Mouse (Mus musculus): ENCODE results near the gene Umad1. TPM values are rescaled to one million over a fixed set of nuclear protein-coding genes. Genes with fewer than 3 reads are reported as not detected.

Gene Umad1
- polyA plus RNA-seq, 1 experiment, result 8.3 TPM

DNA sequence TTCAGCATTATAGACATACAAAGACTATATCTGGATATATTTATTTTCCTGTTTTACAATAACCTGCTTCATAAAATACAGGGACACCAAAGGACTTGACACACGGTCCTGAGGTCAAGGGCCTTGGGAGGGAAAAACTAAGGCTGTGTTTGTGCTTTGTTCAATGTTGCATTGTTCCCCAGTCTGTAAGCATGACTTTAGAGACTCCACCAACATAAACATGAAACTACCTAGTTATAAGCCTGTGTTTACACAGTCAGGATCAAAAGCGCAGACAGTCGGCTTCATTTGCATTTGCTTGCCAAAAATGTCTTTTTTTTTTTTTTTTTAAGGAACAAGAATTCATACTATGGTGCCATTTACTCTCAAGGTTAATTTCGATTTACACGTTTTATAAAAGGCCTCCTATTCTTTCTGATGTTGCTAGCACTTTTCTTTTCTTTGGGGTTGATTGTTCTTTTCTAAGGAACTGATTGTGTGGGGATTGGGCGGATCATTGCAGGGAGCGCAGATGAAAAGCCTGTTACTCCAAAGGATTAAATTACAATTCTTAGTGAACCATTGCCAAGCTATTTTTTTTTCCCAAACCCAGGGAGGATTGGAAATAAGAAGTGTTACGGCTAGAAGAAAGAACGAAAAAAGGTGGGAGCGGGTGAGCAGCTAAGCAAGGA, 208.7 kb downstream of the Umad1 start:
- TF ChIP-seq GATA1 (IDR thresholded peaks at IDR 0.05; ENCODE audit: low read length), result no peak

DNA sequence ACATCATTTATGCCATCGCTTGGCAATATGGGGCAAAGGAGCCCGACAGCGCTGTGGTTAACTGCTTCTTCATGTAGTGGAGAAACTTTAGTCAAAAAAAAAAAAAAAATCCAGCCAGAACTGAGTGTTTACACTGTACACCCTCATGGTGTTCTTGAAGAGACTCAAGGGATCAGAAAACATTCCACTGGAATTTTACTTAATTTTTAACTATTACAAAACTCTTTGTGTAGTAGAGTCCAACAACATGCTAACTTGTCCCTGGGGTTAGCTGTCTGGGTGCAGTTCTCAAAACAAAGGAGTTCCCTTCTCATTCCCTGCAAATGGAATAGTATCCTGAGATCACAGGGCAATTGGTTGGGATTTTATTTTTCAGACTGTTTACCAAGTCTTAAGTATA, 210.8 kb downstream of the Umad1 start:
- no peak for TF ChIP-seq GATA1 (IDR thresholded peaks at IDR 0.05; ENCODE audit: low read length)

DNA sequence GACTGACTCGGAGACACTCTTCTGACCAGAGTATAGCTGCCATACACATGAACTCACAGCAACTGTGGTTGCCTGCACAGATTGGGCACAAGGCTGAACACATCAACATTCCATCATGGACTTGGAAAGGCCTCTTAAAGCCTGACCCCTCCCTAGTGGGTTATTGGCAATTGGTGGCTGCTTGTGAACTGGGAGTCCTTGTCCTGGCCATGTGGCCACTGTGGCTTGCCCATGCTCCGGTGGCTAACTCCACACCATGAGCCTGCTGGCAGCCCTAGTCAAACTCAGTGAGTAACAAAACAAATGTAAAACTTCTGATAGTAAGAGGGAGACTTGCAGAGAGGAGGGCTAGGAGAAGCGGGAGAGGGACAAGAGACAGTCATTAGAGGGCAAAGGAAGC, 213.0 kb downstream of the Umad1 start:
- no peak for TF ChIP-seq GATA1 (IDR thresholded peaks at IDR 0.05; ENCODE audit: low read length)

DNA sequence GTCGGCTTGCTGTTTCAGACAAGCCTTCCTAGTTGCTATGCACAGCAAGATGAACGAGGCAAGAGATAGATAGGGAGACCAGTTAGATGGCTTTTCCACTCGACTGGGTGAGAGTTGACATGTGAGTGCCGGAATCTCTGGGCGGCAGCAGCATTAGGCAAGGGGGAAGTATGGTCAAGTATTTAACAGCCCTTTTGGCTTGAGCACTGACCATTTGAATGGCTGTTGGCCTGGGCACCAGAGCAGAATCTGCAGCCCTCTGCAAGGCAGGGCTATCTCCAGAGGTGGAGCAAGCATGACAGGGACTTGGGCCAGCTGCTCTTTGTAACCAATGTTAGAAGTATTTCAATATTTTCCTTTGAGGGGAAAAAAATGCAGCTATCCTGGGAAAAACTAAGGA, 213.8 kb downstream of the Umad1 start:
- no peak for TF ChIP-seq GATA1 (IDR thresholded peaks at IDR 0.05; ENCODE audit: low read length)

DNA sequence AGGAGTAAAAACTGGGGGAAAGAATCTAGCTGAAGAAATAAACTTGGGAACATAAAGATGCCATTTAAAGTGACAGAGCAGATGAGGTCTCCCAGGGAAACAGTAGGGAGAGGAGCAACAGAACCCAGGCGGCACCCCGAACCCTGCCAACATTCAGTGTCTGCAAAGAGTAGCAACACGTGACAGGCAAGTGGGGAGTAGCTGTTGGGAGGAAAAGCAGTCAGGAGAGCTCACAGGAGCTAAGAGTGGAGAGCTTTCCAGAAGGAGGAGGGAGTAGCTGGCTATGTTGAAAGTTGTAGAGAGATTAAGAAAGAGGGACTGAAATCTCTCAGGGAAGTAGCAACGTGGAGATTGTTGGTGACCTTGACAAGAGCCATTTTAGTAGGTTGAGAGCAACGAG, 214.4 kb downstream of the Umad1 start:
- TF ChIP-seq GATA1 (IDR thresholded peaks at IDR 0.05; ENCODE audit: low read length), result no peak

DNA sequence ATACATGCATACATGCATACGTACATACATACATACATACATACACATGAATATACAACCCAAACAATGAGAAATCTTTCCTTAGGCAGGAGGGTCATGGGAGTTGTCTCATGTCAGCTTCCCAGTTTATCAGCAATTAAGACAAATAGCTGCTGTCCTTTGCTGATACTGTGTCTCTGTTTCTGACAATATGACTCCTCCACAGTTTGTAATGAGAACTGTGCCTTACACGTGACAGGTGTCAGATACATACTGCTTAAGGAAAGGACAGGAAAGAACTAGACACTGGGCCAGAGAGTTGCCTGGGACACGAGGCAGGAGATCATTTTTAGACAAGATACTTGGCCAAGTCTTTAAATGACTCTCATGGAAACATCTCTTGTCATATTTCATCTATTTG, 215.2 kb downstream of the Umad1 start:
- no peak for TF ChIP-seq GATA1 (IDR thresholded peaks at IDR 0.05; ENCODE audit: low read length)

DNA sequence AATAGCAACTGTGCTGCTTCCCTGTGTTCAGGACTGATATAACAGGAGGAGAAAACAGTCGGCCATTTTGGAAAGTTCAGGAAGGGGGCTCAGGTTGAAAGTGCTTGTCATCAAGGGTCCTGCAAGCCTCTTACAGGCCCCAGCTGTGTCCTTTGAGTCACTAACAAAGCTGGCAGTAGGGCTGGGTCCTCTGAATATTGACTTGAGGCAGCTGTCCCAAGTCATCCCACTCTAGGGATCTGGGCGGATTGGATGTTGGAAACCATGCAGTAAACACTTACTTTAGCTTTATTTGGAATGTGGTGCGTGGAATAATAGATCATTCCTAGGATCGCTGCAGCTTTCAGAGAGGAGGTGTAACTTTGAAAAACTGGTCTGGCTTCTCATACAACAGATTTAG, 215.7 kb downstream of the Umad1 start:
- no peak for TF ChIP-seq GATA1 (IDR thresholded peaks at IDR 0.05; ENCODE audit: low read length)

DNA sequence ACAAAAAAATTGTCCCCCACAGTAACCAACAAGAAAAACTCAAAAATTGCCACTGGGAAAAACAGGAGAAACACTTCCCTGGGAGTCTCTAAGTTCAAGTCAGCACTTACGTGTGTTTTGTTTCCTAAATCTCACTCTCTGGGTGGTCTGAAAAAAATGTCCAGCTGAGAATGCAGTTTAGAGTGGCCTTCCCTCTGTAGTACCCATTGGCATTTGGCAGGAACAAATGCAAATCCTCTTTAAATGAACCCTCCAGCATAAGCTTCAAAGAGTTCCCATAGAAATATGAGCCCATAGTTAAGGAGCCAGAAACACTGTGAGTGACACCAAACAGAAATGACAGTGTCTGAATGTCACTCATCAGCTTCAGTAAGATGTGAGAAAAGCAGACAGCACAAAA, 220.1 kb downstream of the Umad1 start:
- TF ChIP-seq GATA1 (IDR thresholded peaks at IDR 0.05; ENCODE audit: low read length), result no peak

DNA sequence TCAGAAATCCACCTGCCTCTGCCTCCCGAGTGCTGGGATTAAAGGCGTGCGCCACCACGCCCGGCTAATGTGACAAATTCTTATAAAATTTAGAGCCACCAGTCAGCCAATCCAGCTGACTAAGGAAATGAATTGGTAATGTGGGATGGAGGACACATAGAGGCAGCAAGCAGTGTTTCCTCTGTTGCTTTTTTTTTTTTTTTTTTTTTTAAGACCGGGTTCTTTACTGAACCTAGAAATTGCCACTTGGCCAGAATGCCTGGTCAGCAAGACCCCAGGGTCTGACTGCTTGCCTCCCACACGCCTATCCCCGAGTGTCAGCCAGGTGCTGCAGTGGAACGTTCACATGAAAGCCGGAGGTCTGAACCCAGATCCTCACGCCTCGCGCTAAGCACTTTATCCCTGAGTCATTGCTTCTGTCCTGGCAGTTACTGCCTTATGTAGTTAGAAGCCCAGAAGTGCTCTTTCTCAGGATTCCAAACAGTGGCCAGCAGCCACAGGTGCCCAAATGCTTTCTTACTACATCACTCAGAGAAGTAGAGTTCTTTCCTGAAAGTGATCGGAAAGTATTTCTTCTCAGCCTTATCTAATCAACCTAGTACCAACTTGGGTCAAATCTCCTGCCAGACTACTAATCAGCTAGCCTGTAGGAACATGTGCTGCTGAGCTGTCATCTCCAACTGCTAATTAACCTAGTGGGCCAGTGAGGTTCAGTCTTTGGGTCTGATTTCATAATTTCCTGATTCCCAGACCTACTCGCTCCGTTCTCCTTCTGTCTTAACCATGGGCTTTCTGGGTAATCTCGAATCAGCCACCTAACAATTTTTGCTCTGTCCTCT, 225.6 kb downstream of the Umad1 start:
- TF ChIP-seq GATA1 (IDR thresholded peaks at IDR 0.05; ENCODE audit: low read length), result peak; percentile 56

DNA sequence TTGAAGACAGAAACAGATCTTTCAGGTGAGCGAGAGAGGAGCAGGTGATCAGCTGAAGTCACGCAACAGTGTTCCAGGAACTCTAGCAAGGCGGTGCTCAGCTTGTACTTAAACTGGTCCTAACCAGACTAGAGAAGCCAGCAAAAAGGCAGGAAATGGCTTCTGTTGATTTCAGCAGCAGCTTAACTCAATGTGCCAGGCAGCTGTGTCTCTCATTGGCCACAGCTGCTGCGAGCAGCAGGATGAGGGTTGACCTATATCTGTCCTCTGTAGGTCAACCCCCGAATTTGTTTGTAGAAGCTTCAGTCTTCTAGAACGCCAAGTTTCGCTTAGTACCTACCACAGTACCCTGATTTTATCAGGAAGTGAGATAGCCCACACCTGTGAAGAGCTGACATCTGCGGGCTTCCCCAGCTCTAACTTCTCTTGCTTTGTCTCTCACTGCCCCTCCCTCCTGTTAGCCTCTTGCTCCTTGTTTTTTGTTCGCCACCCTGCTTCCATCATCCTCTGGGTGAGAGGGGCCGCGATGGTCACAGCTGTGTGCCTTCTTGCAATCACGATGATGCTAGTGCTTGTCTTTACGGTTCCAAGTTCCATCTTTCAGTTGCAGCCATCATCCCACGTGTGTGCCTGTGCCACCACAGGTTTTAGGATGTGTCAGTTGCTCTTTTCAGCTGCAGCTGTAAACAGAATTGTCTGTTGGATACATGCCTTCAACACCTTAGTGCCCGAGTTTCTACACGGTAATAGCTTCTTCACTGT, 226.5 kb downstream of the Umad1 start:
- no peak for TF ChIP-seq GATA1 (IDR thresholded peaks at IDR 0.05; ENCODE audit: low read length)

DNA sequence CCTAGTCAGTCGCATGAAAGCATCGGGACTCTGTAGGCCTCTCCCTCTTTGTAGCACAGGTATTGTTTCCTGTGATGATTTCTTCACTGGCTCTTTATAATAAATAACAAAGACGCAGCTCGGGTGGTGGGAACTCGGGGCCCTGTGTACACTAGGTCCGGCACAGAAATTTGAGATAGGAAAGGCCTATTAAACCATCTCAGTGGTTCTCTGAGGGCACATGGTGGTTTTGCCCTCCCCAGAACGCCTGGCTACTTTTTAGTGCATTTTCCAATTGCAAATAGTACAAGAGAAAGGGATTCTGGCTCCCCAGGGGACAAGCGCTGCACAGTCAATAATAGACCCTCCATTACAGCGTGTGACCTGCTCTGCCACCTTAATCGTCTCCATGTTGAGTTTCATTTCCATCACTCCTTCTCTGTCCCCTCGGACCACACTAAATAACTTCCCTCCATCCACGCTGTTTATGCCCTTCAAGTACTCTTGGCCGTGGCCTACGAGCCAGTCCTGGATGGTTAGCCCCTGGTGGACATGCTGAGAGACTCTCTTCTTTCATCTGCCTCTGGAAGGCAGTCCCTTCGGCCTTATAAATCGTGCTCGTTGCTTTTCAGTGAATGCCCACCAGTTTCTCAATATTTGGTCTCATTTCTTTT, 227.4 kb downstream of the Umad1 start:
- no peak for TF ChIP-seq GATA1 (IDR thresholded peaks at IDR 0.05; ENCODE audit: low read length)

DNA sequence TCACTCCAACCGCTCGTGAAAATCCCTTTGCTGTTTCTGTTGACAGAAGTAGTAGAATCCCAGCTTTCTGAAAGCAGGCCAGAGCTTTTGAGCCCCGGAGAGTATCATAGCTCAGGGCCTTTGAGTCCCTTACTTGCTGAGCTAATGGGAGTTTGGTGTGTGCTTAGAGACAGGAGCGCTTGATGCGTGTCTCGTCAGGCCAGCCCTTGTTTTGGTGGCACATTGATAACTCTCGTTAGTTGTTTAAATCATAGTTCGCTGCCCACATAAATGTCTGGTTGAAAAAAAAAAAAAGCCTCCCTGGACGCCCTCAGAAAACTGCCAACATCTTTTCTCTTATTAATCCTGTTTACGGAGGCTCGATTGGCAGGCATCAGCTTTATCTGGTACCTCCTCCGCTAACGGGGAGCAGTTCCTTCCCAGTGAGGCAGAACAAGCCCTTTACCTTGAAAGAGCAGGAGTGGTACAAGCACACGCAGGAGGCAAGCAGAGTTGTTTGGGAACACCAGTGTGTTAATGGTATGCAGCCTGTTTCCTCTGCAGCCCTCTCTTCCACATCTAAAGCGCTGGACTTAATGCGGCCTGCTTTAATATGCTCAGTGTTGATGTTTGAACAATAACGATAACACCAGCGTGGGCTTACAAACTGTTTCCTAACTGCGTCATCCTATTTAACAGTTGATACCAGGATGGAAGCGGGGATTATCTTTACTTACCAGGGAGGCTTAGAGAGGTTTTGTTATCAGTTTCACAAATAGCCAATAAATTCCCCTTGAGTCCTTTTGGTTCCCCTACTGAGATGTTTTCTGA, 228.2 kb downstream of the Umad1 start:
- peak; percentile 98 for TF ChIP-seq GATA1 (IDR thresholded peaks at IDR 0.05; ENCODE audit: low read length)

DNA sequence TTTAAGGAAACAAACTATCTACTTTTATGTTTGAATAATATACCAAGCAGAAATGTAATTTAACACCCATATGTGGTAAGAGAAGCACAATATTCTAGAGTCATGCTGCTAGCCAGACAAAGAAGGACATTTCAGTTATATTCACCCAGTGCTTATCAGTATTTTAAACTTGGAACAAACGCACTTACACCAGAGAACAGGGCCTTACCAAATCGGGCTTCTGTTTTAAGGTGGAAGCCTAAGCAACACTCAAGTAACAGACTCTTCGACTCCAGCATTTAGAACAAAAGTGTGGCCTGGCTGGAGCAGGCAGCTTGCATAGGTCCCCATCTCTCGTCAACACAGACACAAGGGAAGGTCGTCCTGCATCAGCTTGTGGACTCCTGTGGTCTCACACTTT, 229.2 kb downstream of the Umad1 start:
- no peak for TF ChIP-seq GATA1 (IDR thresholded peaks at IDR 0.05; ENCODE audit: low read length)

DNA sequence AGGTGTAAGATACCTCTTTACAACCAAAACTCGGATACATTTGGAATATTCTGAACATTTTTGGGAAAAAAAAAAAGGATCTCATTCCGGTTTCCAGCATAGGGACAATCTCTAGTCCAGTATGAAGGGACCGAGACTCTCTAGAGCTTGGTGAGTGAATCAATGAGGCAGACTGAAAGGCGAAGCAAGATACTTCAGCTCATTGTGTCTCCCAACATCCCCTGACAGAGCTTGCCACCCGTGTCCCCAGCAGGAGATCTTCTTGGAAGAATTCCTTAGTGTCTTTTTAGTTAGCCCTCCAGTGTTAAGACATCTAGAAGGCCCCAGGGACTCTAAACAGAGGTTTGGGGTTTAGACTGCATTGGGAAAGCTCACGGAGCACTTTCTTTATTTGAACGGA, 230.2 kb downstream of the Umad1 start:
- no peak for TF ChIP-seq GATA1 (IDR thresholded peaks at IDR 0.05; ENCODE audit: low read length)

Data from G1E-ER4 (cell line).